Mouse (Mus musculus) ES-E14 (cell line): ENCODE results near the gene Anapc2. TPM values are rescaled to one million over a fixed set of nuclear protein-coding genes. Genes with fewer than 3 reads are reported as not detected.
A peak's percentile ranks its signal among the peaks of the same experiment; 100 is the strongest.

Experiments
- DNase-seq: peaks from one replicate; pipeline ENCODE4 v3.0.0-alpha.2; 2013; ENCODE audit warnings: low read depth, low spot score
- H3K27ac ChIP-seq: 2 replicates; pipeline ENCODE4 v1.5.1; 2012; ENCODE audit warnings: low read depth, mild to moderate bottlenecking, low read length, moderate library complexity, mixed read lengths; ENCODE audit not compliant: poor library complexity, insufficient read depth, severe bottlenecking
- H3K36me3 ChIP-seq: 2 replicates; pipeline ENCODE4 v1.6.1; 2012; ENCODE audit warnings: mild to moderate bottlenecking, low read length, moderate library complexity, mixed read lengths; ENCODE audit not compliant: control insufficient read depth, poor library complexity, insufficient read depth, severe bottlenecking
- H3K4me1 ChIP-seq, 2 experiments: fragments of 150-350 bp in 1 of 2; sonication (generic) in 1 of 2; 2 replicates each; pipeline ENCODE4 v1.6.1; 2012; ENCODE audit warnings: low read length in 2 of 2, mild to moderate bottlenecking in 1 of 2, mixed read lengths in 1 of 2; ENCODE audit not compliant: control insufficient read depth in 2 of 2, insufficient read depth in 2 of 2, poor library complexity in 1 of 2
- H3K4me3 ChIP-seq, 2 experiments: fragments of 150-350 bp in 1 of 2; sonication (generic) in 1 of 2; 2 replicates each; pipeline ENCODE4 v1.5.1; 2012; ENCODE audit warnings: low read length in 2 of 2, low read depth in 1 of 2, mild to moderate bottlenecking in 1 of 2, mixed read lengths in 1 of 2; ENCODE audit not compliant: insufficient read depth in 1 of 2, poor library complexity in 1 of 2, severe bottlenecking in 1 of 2
- H3K9ac ChIP-seq: 2 replicates; pipeline ENCODE4 v1.6.1; 2012; ENCODE audit warnings: low read depth, mild to moderate bottlenecking, low read length, mixed read lengths; ENCODE audit not compliant: poor library complexity, insufficient read depth, severe bottlenecking
- H3K9me3 ChIP-seq: fragments of 150-350 bp; sonication (generic); 2 replicates; pipeline ENCODE4 v1.6.1; 2012; ENCODE audit warnings: low read depth, mild to moderate bottlenecking, low read length; ENCODE audit not compliant: control insufficient read depth, insufficient read depth
- CHD2 ChIP-seq: IDR thresholded peaks from 2 replicates; pipeline ENCODE4 v1.6.1; 2014; ENCODE audit warnings: mild to moderate bottlenecking, low read depth, low read length, inconsistent platforms
- HCFC1 ChIP-seq: IDR thresholded peaks from 2 replicates; pipeline ENCODE4 v1.6.1; 2012; ENCODE audit warnings: low read length, inconsistent platforms, borderline replicate concordance; ENCODE audit not compliant: insufficient read depth
- MAFK ChIP-seq: IDR thresholded peaks from 2 replicates; pipeline ENCODE4 v1.6.1; 2014; ENCODE audit warnings: mild to moderate bottlenecking, low read depth, low read length, inconsistent platforms; ENCODE audit not compliant: insufficient read depth
- ZC3H11A ChIP-seq: IDR thresholded peaks from 2 replicates; pipeline ENCODE4 v1.6.1; 2012; ENCODE audit warnings: low read depth, mild to moderate bottlenecking, inconsistent platforms, low read length, borderline replicate concordance
- ZNF384 ChIP-seq: IDR thresholded peaks from 2 replicates; pipeline ENCODE4 v1.6.1; 2012; ENCODE audit warnings: low read depth, low read length, inconsistent platforms
- in situ Hi-C, 2 experiments: fragments of 600-800 bp; cut with MboI; formaldehyde crosslinking; loops; one replicate each; pipeline ENCODE4 v1.15.1; 2025; ENCODE audit warnings: low sequenced_read_pairs in 2 of 2, inconsistent platforms in 1 of 2; ENCODE audit not compliant: unreplicated experiment in 2 of 2
- total RNA-seq: library from RNA; depleted of rRNA; stranded (reverse); fragments of 300-350 nt; gene quantifications from 2 replicates; pipeline ENCODE4 v1.2.3, GENCODE M21; 2012

Gene Anapc2
- total RNA-seq, 1 experiment, result 25.2 TPM

DNA sequence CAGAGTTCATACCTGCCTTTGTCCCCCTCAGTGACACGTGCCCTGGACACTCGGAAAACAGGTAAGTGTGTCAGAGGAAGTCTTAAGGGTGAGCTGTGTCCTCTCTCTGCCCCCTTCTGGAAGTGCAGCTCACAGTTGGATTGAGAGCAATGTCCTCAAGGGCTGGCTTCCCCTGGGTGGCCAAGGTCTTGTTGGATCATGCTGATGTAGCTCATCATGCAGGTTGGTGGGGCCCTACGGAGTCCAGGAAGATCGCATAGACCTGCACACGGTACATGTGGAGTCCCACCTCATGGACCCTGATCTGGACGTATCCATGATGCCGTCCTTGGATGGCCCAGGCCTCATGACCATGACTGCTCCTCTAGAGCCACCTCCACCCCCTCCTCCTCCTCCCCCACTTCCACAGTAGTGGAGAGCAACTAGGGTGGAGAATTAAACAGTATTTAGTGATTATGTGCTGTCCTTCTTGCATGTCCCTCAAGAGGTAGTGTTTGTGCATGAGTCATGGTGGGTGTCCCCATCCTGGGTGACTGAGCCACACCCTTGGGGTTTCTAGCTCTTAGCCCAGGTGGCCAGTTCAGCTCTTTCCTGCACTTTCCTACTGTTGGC is 16.6 kb downstream of the Anapc2 start:
- in situ Hi-C loops, result no loop called here
- Histone ChIP-seq H3K9ac (no peak overlapping the region), H3K4me3 (no peak overlapping the region), H3K36me3 (peaks cover 13% of the 10 kb centered on the region; the same call in 1 of the 2 replicates), H3K9me3 (no peaks in the 10 kb centered on the region), H3K4me1 (peaks cover 0 to 13% of the 10 kb centered on the region in 2 experiments; a peak in 1 of 4 replicates), H3K27ac (no peak overlapping the region)
- no peak for TF ChIP-seq HCFC1
- no peak for TF ChIP-seq CHD2
- no peak for TF ChIP-seq ZC3H11A
- no peak for TF ChIP-seq MAFK
- TF ChIP-seq ZNF384, result no peak
- DNase-seq, result no peak

DNA sequence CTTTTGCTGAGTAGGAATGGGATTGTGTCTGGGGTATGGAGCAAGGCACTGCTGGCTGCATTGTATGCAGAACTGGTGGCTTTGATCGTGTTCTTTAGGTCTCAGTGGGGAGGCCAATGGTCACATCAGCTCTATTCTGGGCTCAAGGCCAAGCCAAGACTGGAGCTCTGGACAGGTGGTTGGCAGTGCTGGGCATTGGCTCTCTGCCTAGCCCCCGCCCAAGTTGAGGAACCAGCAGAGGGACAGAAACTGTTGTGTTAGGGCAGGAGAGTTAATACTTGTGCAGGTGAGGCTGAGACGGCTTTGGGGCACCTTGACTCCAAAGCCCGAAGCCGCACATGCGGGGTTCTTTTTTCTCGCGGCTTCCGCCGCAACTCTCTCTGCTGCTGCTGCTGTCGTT is 17.4 kb downstream of the Anapc2 start, which contains the start of gene Lrrc26:
Gene Lrrc26 (plus strand): TSS at position 265 of the 400 bp plus-strand sequence.
- peaks cover 0 to 13% of the 10 kb centered on the region in 2 experiments; a peak in 1 of 4 replicates for H3K4me1 ChIP-seq
- peak within 1 kb of the TSS; percentile 18; the same call in 1 of the 2 replicates for H3K9ac ChIP-seq
- no peak within 1 kb of the TSS for H3K27ac ChIP-seq
- in situ Hi-C loops, result no loop called here
- no peak for DNase-seq
- peaks cover 8% of the 10 kb centered on the region; the same call in 1 of the 2 replicates for H3K36me3 ChIP-seq
- TF ChIP-seq HCFC1 (no peak), CHD2 (no peak), ZC3H11A (no peak), ZNF384 (no peak), MAFK (no peak)
- H3K4me3 ChIP-seq, result peak within 1 kb of the TSS; percentile 54 to 66
- no peaks in the 10 kb centered on the region for H3K9me3 ChIP-seq

DNA sequence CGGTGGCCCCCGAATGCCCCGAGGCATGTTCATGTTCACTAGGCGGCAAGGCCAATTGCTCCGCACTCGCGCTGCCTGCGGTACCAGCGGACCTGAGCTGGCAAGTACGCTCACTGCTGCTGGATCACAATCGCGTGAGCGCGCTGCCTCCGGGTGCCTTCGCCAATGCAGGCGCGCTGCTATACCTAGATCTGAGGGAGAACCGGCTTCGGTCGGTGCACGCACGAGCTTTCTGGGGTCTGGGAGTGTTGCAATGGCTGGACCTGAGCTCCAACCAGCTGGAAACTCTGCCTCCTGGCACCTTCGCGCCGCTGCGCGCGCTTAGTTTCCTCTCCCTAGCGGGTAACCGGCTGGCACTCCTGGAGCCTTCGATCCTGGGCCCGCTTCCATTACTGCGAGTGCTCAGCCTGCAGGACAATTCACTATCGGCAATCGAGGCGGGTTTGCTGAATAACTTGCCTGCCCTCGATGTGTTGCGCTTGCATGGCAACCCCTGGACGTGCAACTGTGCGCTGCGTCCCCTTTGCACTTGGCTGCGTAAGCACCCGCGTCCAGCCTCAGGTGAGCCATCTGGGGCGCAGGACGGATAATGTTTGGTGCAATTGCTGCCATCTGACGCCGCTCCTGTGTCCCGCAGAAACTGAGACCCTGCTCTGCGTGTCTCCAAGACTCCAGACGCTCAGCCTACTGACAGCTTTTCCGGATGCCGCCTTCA is 18.0 kb downstream of the Anapc2 start:
- Histone ChIP-seq H3K9me3 (no peaks in the 10 kb centered on the region), H3K9ac (peak overlapping the region; percentile 18; the same call in 1 of the 2 replicates), H3K4me3 (peak overlapping the region; percentile 54 to 66), H3K36me3 (peaks cover 2% of the 10 kb centered on the region; the same call in 1 of the 2 replicates), H3K27ac (no peak overlapping the region), H3K4me1 (peaks cover 0 to 13% of the 10 kb centered on the region in 2 experiments; a peak in 1 of 4 replicates)
- TF ChIP-seq HCFC1 (no peak), CHD2 (no peak), ZC3H11A (no peak), MAFK (no peak), ZNF384 (no peak)
- no peak for DNase-seq
- in situ Hi-C loops, result no loop called here

DNA sequence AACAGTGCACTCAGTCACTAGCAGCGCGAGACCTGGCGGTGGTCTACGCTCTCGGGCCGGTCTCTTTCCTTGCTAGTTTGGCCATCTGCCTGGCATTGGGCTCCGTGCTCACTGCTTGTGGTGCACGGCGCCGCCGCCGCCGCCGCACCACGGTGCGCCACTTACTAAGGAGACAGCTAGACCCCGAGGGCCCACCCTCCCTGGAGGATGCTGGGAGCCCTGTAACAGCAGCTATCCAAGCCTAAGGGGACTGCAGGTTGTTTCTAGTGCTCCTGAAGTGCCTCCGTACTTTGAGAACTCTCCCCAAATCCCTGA is 18.5 kb downstream of the Anapc2 start:
- H3K9me3 ChIP-seq, result no peaks in the 10 kb centered on the region
- H3K4me3 ChIP-seq, result peak overlapping the region; percentile 54 to 66
- no peaks in the 10 kb centered on the region for H3K36me3 ChIP-seq
- 0 out of 2 replicates have a peak overlapping the region, but pooled peaks have one; percentile 18 for H3K9ac ChIP-seq
- no peak overlapping the region for H3K27ac ChIP-seq
- H3K4me1 ChIP-seq, result peaks cover 0 to 13% of the 10 kb centered on the region in 2 experiments; a peak in 1 of 4 replicates
- TF ChIP-seq CHD2 (no peak), ZNF384 (no peak)
- in situ Hi-C loops, result no loop called here
- DNase-seq, result no peak
